Mouse (Mus musculus): ENCODE measurements at regions not wholly inside any gene's neighbourhood (a gene's known extent, or its start where the extent isn't known, plus 50 kb on each side); places are given as distances from the start of the nearest gene placed in this dataset.

GRCm38 (mm10) chr5:91729415-91729814 lies 212.0 kb downstream of the Parm1 start:
- no peak for TF ChIP-seq MYOG (IDR thresholded peaks at IDR 0.05; ENCODE audit: control insufficient read depth, extremely low read depth, insufficient read length)
- no peak for TF ChIP-seq CEBPB (IDR thresholded peaks at IDR 0.05; ENCODE audit: low read depth)
- TF ChIP-seq MYOD1 (IDR thresholded peaks at IDR 0.05; ENCODE audit: control insufficient read depth, insufficient read length, low read depth) = no peak
- no peak for TF ChIP-seq FOSL1 (IDR thresholded peaks at IDR 0.05; ENCODE audit: insufficient read depth, low read length, poor library complexity, severe bottlenecking)
- TF ChIP-seq USF1 (IDR thresholded peaks at IDR 0.05; ENCODE audit: low read depth) = no peak
- TF ChIP-seq CTCF (IDR thresholded peaks at IDR 0.05; ENCODE audit: control insufficient read depth, insufficient read depth, insufficient read length) = no peak
- TF ChIP-seq MAX (IDR thresholded peaks at IDR 0.05) = no peak
- Histone ChIP-seq H3K79me2 (ENCODE audit: control insufficient read depth, insufficient read depth) (no peaks in the 10 kb centered on the region), H3K79me3 (ENCODE audit: low read depth) (no peaks in the 10 kb centered on the region), H3K4me3 (ENCODE audit: insufficient read depth, poor library complexity, severe bottlenecking) (no peak overlapping the region), H3ac (ENCODE audit: control insufficient read depth, insufficient read length, low read depth) (no peak overlapping the region), H3K27me3 (ENCODE audit: control insufficient read depth, insufficient read depth, insufficient read length) (no peaks in the 10 kb centered on the region), H3K36me3 (ENCODE audit: control insufficient read depth, insufficient read depth) (no peaks in the 10 kb centered on the region)

GRCm38 (mm10) chr5:91727448-91727847 lies 210.0 kb downstream of the Parm1 start:
- H3K36me3 ChIP-seq (ENCODE audit: control insufficient read depth, insufficient read depth) = no peaks in the 10 kb centered on the region
- H3K27me3 ChIP-seq (ENCODE audit: control insufficient read depth, insufficient read depth, insufficient read length) = no peaks in the 10 kb centered on the region
- H3ac ChIP-seq (ENCODE audit: control insufficient read depth, insufficient read length, low read depth) = no peak overlapping the region
- TF ChIP-seq MYOG (IDR thresholded peaks at IDR 0.05; ENCODE audit: control insufficient read depth, extremely low read depth, insufficient read length) (no peak), MYOD1 (IDR thresholded peaks at IDR 0.05; ENCODE audit: control insufficient read depth, insufficient read length, low read depth) (no peak), USF1 (IDR thresholded peaks at IDR 0.05; ENCODE audit: low read depth) (no peak), CEBPB (IDR thresholded peaks at IDR 0.05; ENCODE audit: low read depth) (no peak), MAX (IDR thresholded peaks at IDR 0.05) (no peak), FOSL1 (IDR thresholded peaks at IDR 0.05; ENCODE audit: insufficient read depth, low read length, poor library complexity, severe bottlenecking) (no peak), CTCF (IDR thresholded peaks at IDR 0.05; ENCODE audit: control insufficient read depth, insufficient read depth, insufficient read length) (no peak)
- H3K4me3 ChIP-seq (ENCODE audit: insufficient read depth, poor library complexity, severe bottlenecking) = no peak overlapping the region
- H3K79me2 ChIP-seq (ENCODE audit: control insufficient read depth, insufficient read depth) = no peaks in the 10 kb centered on the region
- H3K79me3 ChIP-seq (ENCODE audit: low read depth) = no peaks in the 10 kb centered on the region

- H3K79me2 ChIP-seq (ENCODE audit: control insufficient read depth, insufficient read depth) = no peaks in the 10 kb centered on the region
- H3K36me3 ChIP-seq (ENCODE audit: control insufficient read depth, insufficient read depth) = no peaks in the 10 kb centered on the region
- no peaks in the 10 kb centered on the region for H3K79me3 ChIP-seq (ENCODE audit: low read depth)
- no peaks in the 10 kb centered on the region for H3K27me3 ChIP-seq (ENCODE audit: control insufficient read depth, insufficient read depth, insufficient read length)
- no peak overlapping the region for H3K4me3 ChIP-seq (ENCODE audit: insufficient read depth, poor library complexity, severe bottlenecking)
- H3ac ChIP-seq (ENCODE audit: control insufficient read depth, insufficient read length, low read depth) = no peak overlapping the region
- no peak for TF ChIP-seq MYOD1 (IDR thresholded peaks at IDR 0.05; ENCODE audit: control insufficient read depth, insufficient read length, low read depth)
- TF ChIP-seq CTCF (IDR thresholded peaks at IDR 0.05; ENCODE audit: control insufficient read depth, insufficient read depth, insufficient read length) = no peak
- no peak for TF ChIP-seq FOSL1 (IDR thresholded peaks at IDR 0.05; ENCODE audit: insufficient read depth, low read length, poor library complexity, severe bottlenecking)
- no peak for TF ChIP-seq MYOG (IDR thresholded peaks at IDR 0.05; ENCODE audit: control insufficient read depth, extremely low read depth, insufficient read length)
- TF ChIP-seq USF1 (IDR thresholded peaks at IDR 0.05; ENCODE audit: low read depth) = no peak
- no peak for TF ChIP-seq MAX (IDR thresholded peaks at IDR 0.05)
- no peak for TF ChIP-seq CEBPB (IDR thresholded peaks at IDR 0.05; ENCODE audit: low read depth)
These were observed 208.7 kb downstream of the Parm1 start for GRCm38 (mm10) chr5:91726118-91726500.

- H3K4me3 ChIP-seq (ENCODE audit: insufficient read depth, poor library complexity, severe bottlenecking) = no peak overlapping the region
- no peaks in the 10 kb centered on the region for H3K79me3 ChIP-seq (ENCODE audit: low read depth)
- no peaks in the 10 kb centered on the region for H3K79me2 ChIP-seq (ENCODE audit: control insufficient read depth, insufficient read depth)
- TF ChIP-seq CTCF (IDR thresholded peaks at IDR 0.05; ENCODE audit: control insufficient read depth, insufficient read depth, insufficient read length) (no peak), MYOG (IDR thresholded peaks at IDR 0.05; ENCODE audit: control insufficient read depth, extremely low read depth, insufficient read length) (no peak), USF1 (IDR thresholded peaks at IDR 0.05; ENCODE audit: low read depth) (no peak)
- H3K27me3 ChIP-seq (ENCODE audit: control insufficient read depth, insufficient read depth, insufficient read length) = no peaks in the 10 kb centered on the region
- no peaks in the 10 kb centered on the region for H3K36me3 ChIP-seq (ENCODE audit: control insufficient read depth, insufficient read depth)
- no peak overlapping the region for H3ac ChIP-seq (ENCODE audit: control insufficient read depth, insufficient read length, low read depth)
These were observed 208.1 kb downstream of the Parm1 start for GRCm38 (mm10) chr5:91725380-91726117.

- TF ChIP-seq MYOG (IDR thresholded peaks at IDR 0.05; ENCODE audit: control insufficient read depth, extremely low read depth, insufficient read length) (no peak), CTCF (IDR thresholded peaks at IDR 0.05; ENCODE audit: control insufficient read depth, insufficient read depth, insufficient read length) (no peak), MYOD1 (IDR thresholded peaks at IDR 0.05; ENCODE audit: control insufficient read depth, insufficient read length, low read depth) (no peak), USF1 (IDR thresholded peaks at IDR 0.05; ENCODE audit: low read depth) (no peak), CEBPB (IDR thresholded peaks at IDR 0.05; ENCODE audit: low read depth) (no peak), MAX (IDR thresholded peaks at IDR 0.05) (no peak), FOSL1 (IDR thresholded peaks at IDR 0.05; ENCODE audit: insufficient read depth, low read length, poor library complexity, severe bottlenecking) (no peak)
- H3K79me2 ChIP-seq (ENCODE audit: control insufficient read depth, insufficient read depth) = no peaks in the 10 kb centered on the region
- no peaks in the 10 kb centered on the region for H3K36me3 ChIP-seq (ENCODE audit: control insufficient read depth, insufficient read depth)
- H3ac ChIP-seq (ENCODE audit: control insufficient read depth, insufficient read length, low read depth) = no peak overlapping the region
- no peak overlapping the region for H3K4me3 ChIP-seq (ENCODE audit: insufficient read depth, poor library complexity, severe bottlenecking)
- no peaks in the 10 kb centered on the region for H3K79me3 ChIP-seq (ENCODE audit: low read depth)
- H3K27me3 ChIP-seq (ENCODE audit: control insufficient read depth, insufficient read depth, insufficient read length) = no peaks in the 10 kb centered on the region
These were observed 207.5 kb downstream of the Parm1 start for GRCm38 (mm10) chr5:91724881-91725280.

- Histone ChIP-seq H3ac (ENCODE audit: control insufficient read depth, insufficient read length, low read depth) (no peak overlapping the region), H3K4me3 (ENCODE audit: insufficient read depth, poor library complexity, severe bottlenecking) (no peak overlapping the region), H3K79me2 (ENCODE audit: control insufficient read depth, insufficient read depth) (no peaks in the 10 kb centered on the region), H3K36me3 (ENCODE audit: control insufficient read depth, insufficient read depth) (no peaks in the 10 kb centered on the region), H3K27me3 (ENCODE audit: control insufficient read depth, insufficient read depth, insufficient read length) (no peaks in the 10 kb centered on the region), H3K79me3 (ENCODE audit: low read depth) (no peaks in the 10 kb centered on the region)
- TF ChIP-seq USF1 (IDR thresholded peaks at IDR 0.05; ENCODE audit: low read depth) = no peak
These were observed 206.0 kb downstream of the Parm1 start for GRCm38 (mm10) chr5:91723416-91723815.

All from C2C12 (cell line).